ENCODE assay signal across 8 mouse cellular contexts in the genomic region with DNA sequence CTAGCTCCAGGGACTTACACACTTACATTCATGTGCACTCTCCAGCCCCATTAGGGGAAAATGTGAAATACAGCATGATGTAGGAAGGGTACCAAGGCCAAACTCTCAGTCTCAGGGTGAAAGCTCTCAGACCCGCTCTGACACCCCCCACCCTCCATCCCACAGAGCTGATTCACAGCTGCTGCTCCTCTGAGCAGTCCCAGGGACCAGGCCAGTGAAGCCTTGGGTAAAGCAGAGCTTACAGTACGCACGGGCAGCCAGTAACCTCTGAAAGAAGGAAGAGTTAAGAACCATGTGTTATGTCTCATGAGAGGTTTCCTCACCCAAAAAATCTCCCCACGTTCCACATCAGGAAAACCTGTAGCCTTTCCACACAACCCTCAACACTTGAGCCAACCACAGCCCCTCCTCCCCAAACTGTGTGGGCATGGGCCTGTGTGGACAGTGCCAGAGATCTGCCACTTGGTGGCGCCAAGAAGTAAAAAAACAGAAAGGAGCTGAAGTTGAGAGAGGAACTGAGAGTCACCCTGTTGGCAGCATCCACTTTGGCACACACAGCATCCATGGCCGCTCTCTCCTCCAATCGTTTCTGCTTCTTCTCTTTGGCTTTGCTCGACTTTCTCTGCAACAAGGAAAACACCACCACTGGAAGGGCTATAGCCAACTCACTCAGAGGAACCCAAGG. TPM values are rescaled to one million over a fixed set of nuclear protein-coding genes. Genes with fewer than 3 reads are reported as not detected.
DNase-seq lines count a peak whose midpoint lies in the region; ATAC-seq lines count a peak whose summit lies in the region.

No protein-coding gene starts in this region.

- 49% methylated on average over 8 of the region's 8 CpGs for WGBS in hindbrain, embryonic 15.5 days

- H3K27ac ChIP-seq in hindbrain, embryonic 15.5 days (replicated peaks), result no peak overlapping the region

- peaks cover 25% of the 10 kb centered on the region for H3K36me3 ChIP-seq in hindbrain, embryonic 15.5 days

- DNase-seq in NIH3T3 (ENCODE audit: low read depth), result peak; percentile 92
- DNase-seq in cerebellum, postnatal 10 days, result peak; percentile 93 to 94
- peak; percentile 74 to 80 for DNase-seq in frontal cortex, postnatal 10 days (ENCODE audit: low spot score in 2 of 2)
- peak; percentile 68 for DNase-seq in left cerebral cortex, adult 11 months (ENCODE audit: low spot score)
- peak; percentile 82 to 90 for DNase-seq in lung, postnatal 4 days
- DNase-seq in right cerebral cortex, adult 18-20 months, result peak; percentile 87
- DNase-seq in urinary bladder, adult 18-20 months (ENCODE audit: low spot score in 2 of 2), result peak; percentile 57 to 60

- H3K9me3 ChIP-seq in hindbrain, embryonic 15.5 days, result no peaks in the 10 kb centered on the region

- ATAC-seq in hindbrain, embryonic 15.5 days (ENCODE audit: low FRiP score, low read depth), result peak; percentile 90

- H3K27me3 ChIP-seq in hindbrain, embryonic 15.5 days, result no peaks in the 10 kb centered on the region

- no peak overlapping the region for H3K4me3 ChIP-seq in hindbrain, embryonic 15.5 days

- peaks cover 14% of the 10 kb centered on the region for H3K4me1 ChIP-seq in hindbrain, embryonic 15.5 days (replicated peaks)

- no peak overlapping the region for H3K4me2 ChIP-seq in hindbrain, embryonic 15.5 days

- H3K9ac ChIP-seq in hindbrain, embryonic 15.5 days, result no peak overlapping the region

RNA-seq across cellular contexts. Expression of a gene that starts 6.3 kb away (rescaled TPM):
- polyA plus RNA-seq in hindbrain, embryonic 15.5 days (2015; fragmentation: Nextera tagmentation; extraction: Ambion mirVana), result 62.2 and 66.2 TPM in 2 replicates

RNA-seq across cellular contexts. Expression of a gene that starts 17.3 kb away (rescaled TPM):
- 1,050 and 1,125 TPM in 2 replicates for polyA plus RNA-seq in hindbrain, embryonic 15.5 days (2015; fragmentation: Nextera tagmentation; extraction: Ambion mirVana)

RNA-seq across cellular contexts. Expression of a gene that starts 28.6 kb away (rescaled TPM):
- 233 and 239 TPM in 2 replicates for polyA plus RNA-seq in hindbrain, embryonic 15.5 days (2015; fragmentation: Nextera tagmentation; extraction: Ambion mirVana)

RNA-seq across cellular contexts. Expression of a gene that starts 32.4 kb away (rescaled TPM):
- 24.0 and 32.1 TPM in 2 replicates for polyA plus RNA-seq in hindbrain, embryonic 15.5 days (2015; fragmentation: Nextera tagmentation; extraction: Ambion mirVana)
